ENCODE assay signal across 8 mouse cellular contexts in the genomic region with DNA sequence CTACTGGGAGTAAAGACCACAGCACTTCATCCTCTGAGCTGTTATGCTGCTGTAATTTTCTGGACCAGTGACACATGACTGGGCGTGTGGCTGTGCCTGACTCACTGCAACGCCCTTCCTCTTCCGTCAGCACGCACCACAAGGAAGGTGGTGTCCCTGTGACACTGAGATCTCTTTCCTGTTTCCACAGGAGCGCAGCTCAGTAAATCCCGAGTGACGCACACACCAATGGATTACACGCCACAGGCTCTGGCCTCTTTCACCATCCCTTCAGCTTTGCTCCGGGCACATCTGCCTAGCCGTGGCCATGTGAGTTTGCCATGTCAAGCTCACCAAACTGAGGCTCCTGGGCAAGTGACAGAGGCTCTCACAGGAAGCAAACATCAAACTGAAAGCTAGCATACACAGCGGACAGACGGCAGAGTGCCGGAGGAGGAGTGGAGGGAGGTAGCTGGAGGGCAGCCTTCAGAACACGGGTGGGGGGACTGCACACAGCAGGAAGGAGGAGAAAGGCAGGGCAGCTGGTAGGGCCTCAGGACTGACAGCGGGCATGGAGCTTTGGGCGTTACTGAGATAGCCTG. TPM values are rescaled to one million over a fixed set of nuclear protein-coding genes. Genes with fewer than 3 reads are reported as not detected.
A peak's percentile ranks its signal among the peaks of the same experiment; 100 is the strongest.
DNase-seq lines count a peak whose midpoint lies in the region; ATAC-seq lines count a peak whose summit lies in the region.

No protein-coding gene starts in this region.

- H3K4me1 ChIP-seq in liver, embryonic 15.5 days (replicated peaks) = peaks cover 13% of the 10 kb centered on the region

- peak overlapping the region; percentile 44 for H3K4me2 ChIP-seq in liver, embryonic 15.5 days

- 27% methylated on average over 16 of the region's 16 CpGs for WGBS in liver, embryonic 15.5 days (ENCODE audit: insufficient replicate concordance)

- H3K27ac ChIP-seq in liver, embryonic 15.5 days (replicated peaks) = peak overlapping the region; percentile 65

- no peaks in the 10 kb centered on the region for H3K27me3 ChIP-seq in liver, embryonic 15.5 days

- peak; percentile 59 for ATAC-seq in liver, embryonic 15.5 days (ENCODE audit: insufficient read depth)

- H3K9me3 ChIP-seq in liver, embryonic 15.5 days (replicated peaks) = no peaks in the 10 kb centered on the region

- no peak overlapping the region for H3K9ac ChIP-seq in liver, embryonic 15.5 days

- DNase-seq in B cell, adult 2 months = peak; percentile 90
- peak; percentile 59 for DNase-seq in adrenal gland, postnatal 14 days
- peak; percentile 57 to 67 for DNase-seq in heart, postnatal 14 days
- peak; percentile 69 to 75 for DNase-seq in spleen, adult 18-20 months
- no peak for DNase-seq in embryo, embryonic 10.5 days (ENCODE audit: low spot score)
- DNase-seq in left cerebral cortex, postnatal 36 days (ENCODE audit: low spot score in 2 of 2) = no peak
- DNase-seq in layer of hippocampus, postnatal 36 days = no peak

- H3K36me3 ChIP-seq in liver, embryonic 15.5 days (replicated peaks) = no peaks in the 10 kb centered on the region

- peak overlapping the region; percentile 19 for H3K4me3 ChIP-seq in liver, embryonic 15.5 days (replicated peaks)

- intact Hi-C loops in heart, postnatal 14 days (cut with DNase I) = no loop called here
- intact Hi-C loops in left cerebral cortex, postnatal 36 days (cut with DNase I) = no loop called here

RNA-seq across cellular contexts. Expression of gene Dnah17, which starts 15.4 kb away (rescaled TPM):
- total RNA-seq in adrenal gland, postnatal 14 days (2021) = 0.08 and 0.15 TPM in 2 replicates
- total RNA-seq in heart, postnatal 14 days (2021) = under 1 TPM; 0.10 to 0.17 TPM
- polyA plus RNA-seq in liver, embryonic 15.5 days (2015; fragmentation: Nextera tagmentation; extraction: Ambion mirVana) = 0.10 and 0.21 TPM in 2 replicates
- under 1 TPM; 0.02 to 0.09 TPM for total RNA-seq in left cerebral cortex, postnatal 36 days (2021)
- total RNA-seq in layer of hippocampus, postnatal 36 days (2021) = under 1 TPM; 0.03 to 0.07 TPM

Comparison
In these comparisons a context has a peak if more than half of its experiments do, and no peak if none do; other contexts are left out.
1. DNase-seq: peak in B cell, adult 2 months (2 of 2), adrenal gland, postnatal 14 days (single experiment), heart, postnatal 14 days (2 of 2) and spleen, adult 18-20 months (2 of 2); none in embryo, embryonic 10.5 days (single experiment), left cerebral cortex, postnatal 36 days (0 of 2) and layer of hippocampus, postnatal 36 days (0 of 2).